Mouse (Mus musculus): ENCODE measurements around the gene Sync. TPM values are rescaled to one million over a fixed set of nuclear protein-coding genes. Genes with fewer than 3 reads are reported as not detected.

The Sync gene
- polyA plus RNA-seq, 1 experiment: 0.90 TPM

DNA sequence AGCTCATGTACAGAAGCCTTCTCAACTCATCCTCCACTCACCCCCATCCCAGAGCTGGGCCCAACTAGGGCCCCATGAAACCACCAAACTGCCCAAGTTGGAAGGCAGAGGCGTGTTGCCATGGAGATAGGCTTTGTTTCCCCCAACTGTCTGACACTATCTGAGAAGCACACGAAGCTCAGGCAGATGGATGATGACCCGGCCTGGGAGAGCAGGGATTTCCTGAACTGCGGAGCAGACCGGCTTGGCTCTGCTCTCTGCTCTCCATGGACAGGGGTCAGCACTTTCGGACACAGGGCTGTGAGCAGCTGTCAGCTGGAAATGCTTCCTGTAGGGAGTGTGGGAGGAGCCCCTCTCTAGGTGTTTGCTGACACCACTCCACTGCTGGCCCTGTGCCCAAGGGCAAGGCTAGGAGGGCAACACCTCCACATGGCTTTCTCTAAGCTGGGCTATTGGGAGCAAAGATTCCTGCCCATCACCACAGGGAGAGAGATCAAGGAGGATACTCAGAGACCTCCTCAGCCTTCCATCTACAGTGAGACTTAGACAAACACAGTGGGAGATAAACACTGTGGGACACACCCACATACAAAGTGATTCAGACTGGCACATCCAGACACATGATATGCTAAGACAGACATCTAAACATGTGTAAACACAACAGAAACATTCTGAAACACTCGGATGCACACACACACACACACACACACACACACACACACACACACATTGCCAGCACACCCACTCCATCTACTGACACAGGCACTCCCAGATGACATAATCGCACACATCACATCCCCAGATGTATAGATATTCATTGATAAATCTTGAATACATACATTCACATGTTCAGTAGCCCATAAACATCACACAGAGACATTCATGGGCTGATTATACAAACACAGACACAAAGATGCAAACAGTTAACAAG lies 30.7 kb upstream of the Sync start:
- TF ChIP-seq EP300 (IDR thresholded peaks at IDR 0.05; ENCODE audit: insufficient read depth, low read depth, low read length): no peak
- no peak for TF ChIP-seq CTCF (IDR thresholded peaks at IDR 0.05; ENCODE audit: low read depth, low read length)
- TF ChIP-seq POLR2A (IDR thresholded peaks at IDR 0.05; ENCODE audit: insufficient read depth, low read length): no peak
- H3K4me1 ChIP-seq (ENCODE audit: control insufficient read depth, insufficient read depth, low read length): peaks cover 5% of the 10 kb centered on the region
- no peaks in the 10 kb centered on the region for H3K27me3 ChIP-seq (ENCODE audit: control insufficient read depth, insufficient read depth, low read length, poor library complexity, severe bottlenecking)
- no peak overlapping the region for H3K9ac ChIP-seq (ENCODE audit: low read depth, poor library complexity, severe bottlenecking)
- no peaks in the 10 kb centered on the region for H3K36me3 ChIP-seq (ENCODE audit: control insufficient read depth, insufficient read depth, low read length, poor library complexity, severe bottlenecking)
- no peak overlapping the region for H3K27ac ChIP-seq (ENCODE audit: insufficient read depth, low read length)
- H3K9me3 ChIP-seq (replicated peaks; ENCODE audit: control insufficient read depth, insufficient read depth, low read length, poor library complexity, severe bottlenecking): no peaks in the 10 kb centered on the region
- no peak overlapping the region for H3K4me3 ChIP-seq (ENCODE audit: low read depth, low read length)

DNA sequence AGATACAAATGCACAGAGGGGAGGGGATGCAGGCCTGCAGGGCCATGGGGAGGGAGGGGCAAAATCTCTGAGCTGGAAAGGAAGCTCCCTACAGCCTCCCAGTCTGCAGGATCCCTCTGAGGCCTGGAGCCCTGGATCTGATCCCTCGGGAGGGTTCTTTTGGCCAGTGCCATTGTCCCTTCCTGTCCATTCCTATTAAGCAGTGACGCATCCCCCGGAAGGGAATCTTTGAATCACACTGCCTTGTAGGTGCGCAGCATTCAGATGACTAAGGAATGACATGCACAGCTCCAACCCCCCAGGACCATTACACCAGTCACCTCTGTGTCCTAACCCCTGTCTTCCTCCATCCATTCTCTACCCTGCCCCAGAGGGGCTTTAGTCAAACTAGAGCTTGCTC lies 28.3 kb upstream of the Sync start:
- no peak overlapping the region for H3K9ac ChIP-seq (ENCODE audit: low read depth, poor library complexity, severe bottlenecking)
- H3K4me1 ChIP-seq (ENCODE audit: control insufficient read depth, insufficient read depth, low read length): peaks cover 5% of the 10 kb centered on the region
- H3K9me3 ChIP-seq (replicated peaks; ENCODE audit: control insufficient read depth, insufficient read depth, low read length, poor library complexity, severe bottlenecking): no peaks in the 10 kb centered on the region
- H3K27ac ChIP-seq (ENCODE audit: insufficient read depth, low read length): no peak overlapping the region
- H3K27me3 ChIP-seq (ENCODE audit: control insufficient read depth, insufficient read depth, low read length, poor library complexity, severe bottlenecking): no peaks in the 10 kb centered on the region
- TF ChIP-seq EP300 (IDR thresholded peaks at IDR 0.05; ENCODE audit: insufficient read depth, low read depth, low read length) (no peak), POLR2A (IDR thresholded peaks at IDR 0.05; ENCODE audit: insufficient read depth, low read length) (no peak), CTCF (IDR thresholded peaks at IDR 0.05; ENCODE audit: low read depth, low read length) (no peak)
- H3K36me3 ChIP-seq (ENCODE audit: control insufficient read depth, insufficient read depth, low read length, poor library complexity, severe bottlenecking): no peaks in the 10 kb centered on the region
- no peak overlapping the region for H3K4me3 ChIP-seq (ENCODE audit: low read depth, low read length)

DNA sequence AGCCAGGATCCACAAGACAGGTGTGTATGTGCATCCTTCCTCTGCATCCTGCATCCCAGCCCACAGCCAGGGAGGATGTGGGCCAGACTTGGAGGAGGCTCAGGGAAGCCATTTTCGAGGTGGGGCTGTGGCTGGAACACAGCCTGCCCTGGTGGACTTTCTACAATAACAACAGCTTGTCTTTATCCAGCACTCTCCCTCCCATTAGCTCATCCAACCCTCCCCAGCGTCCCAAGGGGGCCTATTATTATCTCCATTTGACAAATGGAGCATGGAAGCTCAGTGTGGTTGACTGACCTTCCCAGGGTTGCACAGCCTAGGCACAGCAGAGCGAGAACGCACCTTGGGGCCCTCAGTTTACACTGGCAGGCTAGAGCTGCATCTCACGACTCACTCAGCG lies 26.7 kb upstream of the Sync start:
- no peaks in the 10 kb centered on the region for H3K9me3 ChIP-seq (replicated peaks; ENCODE audit: control insufficient read depth, insufficient read depth, low read length, poor library complexity, severe bottlenecking)
- peak overlapping the region; percentile 78 for H3K27ac ChIP-seq (ENCODE audit: insufficient read depth, low read length)
- peaks cover 11% of the 10 kb centered on the region for H3K4me1 ChIP-seq (ENCODE audit: control insufficient read depth, insufficient read depth, low read length)
- H3K27me3 ChIP-seq (ENCODE audit: control insufficient read depth, insufficient read depth, low read length, poor library complexity, severe bottlenecking): no peaks in the 10 kb centered on the region
- H3K36me3 ChIP-seq (ENCODE audit: control insufficient read depth, insufficient read depth, low read length, poor library complexity, severe bottlenecking): no peaks in the 10 kb centered on the region
- TF ChIP-seq EP300 (IDR thresholded peaks at IDR 0.05; ENCODE audit: insufficient read depth, low read depth, low read length) (no peak), POLR2A (IDR thresholded peaks at IDR 0.05; ENCODE audit: insufficient read depth, low read length) (no peak), CTCF (IDR thresholded peaks at IDR 0.05; ENCODE audit: low read depth, low read length) (no peak)
- H3K9ac ChIP-seq (ENCODE audit: low read depth, poor library complexity, severe bottlenecking): peak overlapping the region; percentile 19
- H3K4me3 ChIP-seq (ENCODE audit: low read depth, low read length): peak overlapping the region; percentile 28

DNA sequence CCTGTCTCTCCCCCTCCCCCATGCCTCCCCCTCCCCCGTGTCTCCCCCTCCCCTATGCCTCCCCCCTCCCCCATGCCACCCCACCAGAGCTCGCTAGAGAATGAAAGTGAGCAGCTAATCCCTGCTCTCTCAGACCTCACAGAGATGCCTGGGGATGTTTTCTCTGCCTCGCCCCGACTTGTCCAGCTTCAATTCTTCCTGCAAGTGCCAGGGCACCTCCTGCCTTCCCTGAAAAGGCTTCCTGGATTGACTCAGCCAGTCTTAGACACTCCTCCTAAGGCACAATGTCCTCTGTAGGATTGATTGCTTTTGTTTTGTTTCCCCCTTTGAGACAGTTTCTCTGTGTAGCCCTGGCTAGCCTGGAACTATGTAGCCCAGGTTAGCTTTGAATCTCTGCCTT lies 26.2 kb upstream of the Sync start, which contains the start of gene C77080:
Gene C77080, minus strand, starts transcription at position 209 of the 400 bp plus-strand sequence.
- peak within 1 kb of the TSS; percentile 85 for H3K27ac ChIP-seq (ENCODE audit: insufficient read depth, low read length)
- TF ChIP-seq EP300 (IDR thresholded peaks at IDR 0.05; ENCODE audit: insufficient read depth, low read depth, low read length) (0 out of 2 replicates have a peak, but pooled peaks have one; percentile 15), POLR2A (IDR thresholded peaks at IDR 0.05; ENCODE audit: insufficient read depth, low read length) (no peak)
- peaks cover 11% of the 10 kb centered on the region for H3K4me1 ChIP-seq (ENCODE audit: control insufficient read depth, insufficient read depth, low read length)
- H3K36me3 ChIP-seq (ENCODE audit: control insufficient read depth, insufficient read depth, low read length, poor library complexity, severe bottlenecking): no peaks in the 10 kb centered on the region
- H3K9me3 ChIP-seq (replicated peaks; ENCODE audit: control insufficient read depth, insufficient read depth, low read length, poor library complexity, severe bottlenecking): no peaks in the 10 kb centered on the region
- peak within 1 kb of the TSS; percentile 19 for H3K9ac ChIP-seq (ENCODE audit: low read depth, poor library complexity, severe bottlenecking)
- H3K4me3 ChIP-seq (ENCODE audit: low read depth, low read length): peak within 1 kb of the TSS; percentile 28
- H3K27me3 ChIP-seq (ENCODE audit: control insufficient read depth, insufficient read depth, low read length, poor library complexity, severe bottlenecking): no peaks in the 10 kb centered on the region

DNA sequence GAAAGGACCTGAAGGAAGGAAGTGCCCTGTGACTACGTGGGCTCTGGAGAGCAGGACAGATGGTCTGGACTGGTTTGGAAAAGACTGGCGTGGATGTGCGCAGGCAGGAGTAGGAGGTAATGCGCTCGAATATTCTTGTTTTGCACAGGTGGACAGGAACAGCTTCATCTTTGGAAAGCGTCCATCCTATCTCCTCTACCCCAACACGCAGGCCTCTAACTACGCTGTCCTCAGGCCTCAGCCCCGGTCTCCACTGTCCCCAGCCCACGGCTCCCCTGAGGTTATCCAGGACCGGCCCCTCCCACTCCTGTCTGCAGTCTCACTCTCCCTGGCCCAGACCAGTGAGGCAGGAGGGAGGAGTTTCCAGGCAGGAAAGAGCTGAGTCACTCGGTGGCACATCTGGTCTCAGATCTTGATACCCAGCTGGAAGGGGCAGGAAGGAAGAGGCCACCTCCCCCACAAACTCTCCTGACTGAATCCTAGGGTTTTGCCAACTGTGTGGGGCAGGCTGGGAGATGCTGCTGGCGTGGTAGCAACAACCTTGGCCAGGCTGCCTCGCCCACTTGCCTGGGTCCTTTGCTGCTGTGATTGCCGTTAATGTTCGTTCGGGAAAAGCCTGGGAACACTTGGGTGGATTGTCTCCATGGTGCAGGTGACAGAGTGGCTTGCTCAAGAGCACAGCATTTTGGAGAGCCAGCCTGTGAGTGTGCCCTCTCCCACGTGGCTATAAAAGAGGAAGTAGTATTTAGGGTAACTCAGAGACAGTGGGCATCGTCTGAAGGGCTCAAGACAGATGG lies 24.0 kb upstream of the Sync start:
- Histone ChIP-seq H3K9ac (ENCODE audit: low read depth, poor library complexity, severe bottlenecking) (peak overlapping the region; percentile 9), H3K4me3 (ENCODE audit: low read depth, low read length) (peak overlapping the region; percentile 34), H3K27me3 (ENCODE audit: control insufficient read depth, insufficient read depth, low read length, poor library complexity, severe bottlenecking) (no peaks in the 10 kb centered on the region), H3K36me3 (ENCODE audit: control insufficient read depth, insufficient read depth, low read length, poor library complexity, severe bottlenecking) (no peaks in the 10 kb centered on the region), H3K4me1 (ENCODE audit: control insufficient read depth, insufficient read depth, low read length) (peaks cover 15% of the 10 kb centered on the region), H3K27ac (ENCODE audit: insufficient read depth, low read length) (peak overlapping the region; percentile 24), H3K9me3 (replicated peaks; ENCODE audit: control insufficient read depth, insufficient read depth, low read length, poor library complexity, severe bottlenecking) (no peaks in the 10 kb centered on the region)
- peak; percentile 75 for TF ChIP-seq EP300 (IDR thresholded peaks at IDR 0.05; ENCODE audit: insufficient read depth, low read depth, low read length)
- no peak for TF ChIP-seq POLR2A (IDR thresholded peaks at IDR 0.05; ENCODE audit: insufficient read depth, low read length)
- TF ChIP-seq CTCF (IDR thresholded peaks at IDR 0.05; ENCODE audit: low read depth, low read length): no peak
